Mouse (Mus musculus) lung, adult 2 months (tissue): ENCODE measurements around the gene Irgc1.

Experiments
- CTCF ChIP-seq: fragments of 200-500 bp; IDR thresholded peaks from 2 replicates; pipeline ENCODE4 v1.5.1; 2011; ENCODE audit warnings: mild to moderate bottlenecking, low read length, control low read depth; ENCODE audit not compliant: insufficient read depth
- POLR2A ChIP-seq: fragments of 200-500 bp; IDR thresholded peaks from 2 replicates; pipeline ENCODE4 v1.6.1; 2011; ENCODE audit warnings: low read depth, mild to moderate bottlenecking, control low read depth, low read length, borderline replicate concordance; ENCODE audit errors: extremely low read depth

GRCm38 (mm10) chr7:24476856-24477255 is 24.8 kb upstream of the Irgc1 start:
- TF ChIP-seq CTCF (no peak), POLR2A (no peak)
